18 mouse cellular contexts compared by ENCODE assay signal in the genomic region with DNA sequence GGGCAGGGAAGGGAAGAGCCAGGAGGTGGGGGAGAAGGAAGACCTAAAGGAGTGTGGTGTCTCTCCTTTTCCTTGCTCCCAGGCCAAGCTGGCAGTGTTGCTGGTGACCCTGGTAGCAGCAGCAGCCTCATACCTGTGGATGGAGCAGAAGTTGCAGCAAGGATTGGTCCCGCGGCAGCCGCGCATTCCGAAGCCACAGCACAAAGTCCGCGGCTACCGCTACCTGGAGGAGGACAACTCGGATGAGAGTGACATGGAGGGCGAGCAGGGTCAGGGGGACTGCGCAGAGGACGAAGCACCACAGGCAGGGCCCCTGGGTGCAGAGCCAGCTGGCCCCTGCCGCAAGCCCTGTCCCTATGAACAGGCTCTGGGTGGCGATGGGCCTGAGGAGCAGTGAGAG. TPM values are rescaled to one million over a fixed set of nuclear protein-coding genes. Genes with fewer than 3 reads are reported as not detected.
"Had no signal": no experiment of that assay in that cellular context is flagged by ENCODE, and none has a peak within 500 bp of the region (broad histone marks: within the 10 kb centered on the region; RNA-seq: fewer than 3 reads in every experiment).

No protein-coding gene starts in this region.

- H3K4me3 ChIP-seq: limb, embryonic 13.5 days; midbrain, embryonic 12.5 days had no signal

- H3K27ac ChIP-seq: limb, embryonic 13.5 days; liver, embryonic 14.5 days; midbrain, embryonic 12.5 days; stomach, postnatal 0 days had no signal

- H3K4me1 ChIP-seq: limb, embryonic 13.5 days; midbrain, embryonic 12.5 days had no signal

- DNase-seq: left cerebral cortex, postnatal 4 days; lung, adult 18-20 months; right cerebral cortex, adult 18-20 months; right cerebral cortex, postnatal 25 days; thymus, postnatal 14 days had no signal

- ATAC-seq: midbrain, embryonic 16.5 days had no signal

- H3K36me3 ChIP-seq: limb, embryonic 13.5 days; midbrain, embryonic 12.5 days had no signal

- H3K9me3 ChIP-seq: limb, embryonic 13.5 days; midbrain, embryonic 12.5 days had no signal

- H3K4me2 ChIP-seq: limb, embryonic 13.5 days; midbrain, embryonic 12.5 days had no signal

- H3K9ac ChIP-seq: limb, embryonic 13.5 days; liver, embryonic 14.5 days; midbrain, embryonic 12.5 days had no signal

RNA-seq across cellular contexts. Expression of a gene that starts 9.9 kb away (rescaled TPM):
- total RNA-seq: layer of hippocampus, adult 8-10 months; layer of hippocampus, postnatal 14 days; left cerebral cortex, postnatal 10 days; left cerebral cortex, postnatal 4 days; megakaryocyte-erythroid progenitor cell, adult 5-6 weeks had no signal
- polyA plus RNA-seq: intestine, embryonic 14.5 days; midbrain, embryonic 12.5 days; midbrain, embryonic 16.5 days; neural tube, embryonic 14.5 days; small intestine, adult 2 months had no signal

RNA-seq across cellular contexts. Expression of a gene that starts 23.6 kb away (rescaled TPM):
- total RNA-seq: liver, adult 2 months had no signal
